Mouse (Mus musculus) liver, embryonic 14.5 days (tissue): Measurements from ENCODE around the gene Tmem231.

Experiments used
- CTCF ChIP-seq: IDR thresholded peaks from 2 replicates; pipeline ENCODE4 v1.5.1; 2016; ENCODE audit warnings: antibody characterized with exemption, low read depth, control low read depth
- EP300 ChIP-seq: IDR thresholded peaks from 2 replicates; pipeline ENCODE4 v1.6.1; 2016; ENCODE audit warnings: antibody characterized with exemption, low read depth

DNA sequence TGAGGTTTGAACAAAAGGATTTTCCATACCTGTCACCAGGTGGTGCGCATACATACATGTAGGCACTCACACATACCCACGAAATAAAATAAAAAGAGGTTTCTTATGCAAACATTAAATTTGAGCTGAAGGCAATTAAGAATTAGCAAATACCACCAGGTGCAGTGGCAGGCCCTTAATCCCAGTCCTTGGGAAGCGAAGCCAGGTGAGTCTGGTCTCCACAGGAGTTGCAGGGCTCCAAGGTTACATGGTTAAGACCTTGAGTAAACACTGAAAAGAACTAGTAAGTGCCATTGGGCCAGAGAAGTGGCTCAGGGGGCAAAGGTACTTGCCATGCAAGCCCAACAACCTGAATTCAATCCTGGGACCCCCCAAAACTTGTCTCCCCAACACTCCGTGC, 50.1 kb downstream of the Tmem231 start:
- no peak for TF ChIP-seq CTCF
- TF ChIP-seq EP300, result no peak
